Mouse (Mus musculus): ENCODE measurements at regions not wholly inside any gene's neighbourhood (a gene's known extent, or its start where the extent isn't known, plus 50 kb on each side); places are given as distances from the start of the nearest gene placed in this dataset.

- TF ChIP-seq EP300 (IDR thresholded peaks at IDR 0.05; ENCODE audit: low read depth) (no peak), CTCF (IDR thresholded peaks at IDR 0.05; ENCODE audit: low read depth) (no peak)
- no peak overlapping the region for H3K9ac ChIP-seq (replicated peaks)
- ATAC-seq (ENCODE audit: insufficient read depth) (no peak), DNase-seq (ENCODE audit: low read depth in 3 of 3, low spot score in 3 of 3) (no peak)
- H3K9me3 ChIP-seq (ENCODE audit: control insufficient read depth, low read length) = no peaks in the 10 kb centered on the region
- H3K36me3 ChIP-seq (replicated peaks; ENCODE audit: control insufficient read depth, insufficient read depth, low read depth) = no peaks in the 10 kb centered on the region
- no peak overlapping the region for H3K4me2 ChIP-seq (ENCODE audit: low read depth)
- H3K4me1 ChIP-seq (replicated peaks; ENCODE audit: control insufficient read depth in 2 of 2, insufficient read depth in 2 of 2, low read length in 1 of 2) = no peaks in the 10 kb centered on the region
- H3K4me3 ChIP-seq (ENCODE audit: insufficient read depth in 1 of 2, low read depth in 2 of 2, low read length in 2 of 2) = no peak overlapping the region
- H3K27me3 ChIP-seq (ENCODE audit: control insufficient read depth, insufficient read depth, low read length) = no peaks in the 10 kb centered on the region
- no peak overlapping the region for H3K27ac ChIP-seq
- 61% methylated on average over 6 of the region's 6 CpGs for whole genome bisulfite sequencing (ENCODE audit: insufficient replicate concordance)
Observed at GRCm38 (mm10) chr2:166485361-166485760, 228.3 kb downstream of the Prex1 start.

GRCm38 (mm10) chr2:166483617-166484319, 229.9 kb downstream of the Prex1 start:
- 52% methylated on average over 6 of the region's 6 CpGs for WGBS (ENCODE audit: insufficient replicate concordance)
- Histone ChIP-seq H3K9ac (replicated peaks) (no peak overlapping the region), H3K4me2 (ENCODE audit: low read depth) (no peak overlapping the region), H3K27ac (no peak overlapping the region), H3K9me3 (ENCODE audit: control insufficient read depth, low read length) (no peaks in the 10 kb centered on the region), H3K27me3 (ENCODE audit: control insufficient read depth, insufficient read depth, low read length) (no peaks in the 10 kb centered on the region), H3K4me1 (replicated peaks; ENCODE audit: control insufficient read depth in 2 of 2, insufficient read depth in 2 of 2, low read length in 1 of 2) (no peaks in the 10 kb centered on the region), H3K36me3 (replicated peaks; ENCODE audit: control insufficient read depth, insufficient read depth, low read depth) (no peaks in the 10 kb centered on the region), H3K4me3 (ENCODE audit: insufficient read depth in 1 of 2, low read depth in 2 of 2, low read length in 2 of 2) (no peak overlapping the region)
- ATAC-seq (ENCODE audit: insufficient read depth) (no peak), DNase-seq (ENCODE audit: low read depth in 3 of 3, low spot score in 3 of 3) (no peak)
- TF ChIP-seq EP300 (IDR thresholded peaks at IDR 0.05; ENCODE audit: low read depth) (no peak), CTCF (IDR thresholded peaks at IDR 0.05; ENCODE audit: low read depth) (peak; percentile 26)

- Histone ChIP-seq H3K9ac (replicated peaks) (no peak overlapping the region), H3K4me1 (replicated peaks; ENCODE audit: control insufficient read depth in 2 of 2, insufficient read depth in 2 of 2, low read length in 1 of 2) (no peaks in the 10 kb centered on the region), H3K9me3 (ENCODE audit: control insufficient read depth, low read length) (no peaks in the 10 kb centered on the region), H3K36me3 (replicated peaks; ENCODE audit: control insufficient read depth, insufficient read depth, low read depth) (no peaks in the 10 kb centered on the region), H3K27me3 (ENCODE audit: control insufficient read depth, insufficient read depth, low read length) (no peaks in the 10 kb centered on the region), H3K4me2 (ENCODE audit: low read depth) (no peak overlapping the region), H3K27ac (no peak overlapping the region), H3K4me3 (ENCODE audit: insufficient read depth in 1 of 2, low read depth in 2 of 2, low read length in 2 of 2) (no peak overlapping the region)
- WGBS (ENCODE audit: insufficient replicate concordance) = 54% methylated on average over 14 of the region's 14 CpGs
- ATAC-seq (ENCODE audit: insufficient read depth) = no peak
- no peak for DNase-seq (ENCODE audit: low read depth in 3 of 3, low spot score in 3 of 3)
- no peak for TF ChIP-seq EP300 (IDR thresholded peaks at IDR 0.05; ENCODE audit: low read depth)
- no peak for TF ChIP-seq CTCF (IDR thresholded peaks at IDR 0.05; ENCODE audit: low read depth)
Observed at GRCm38 (mm10) chr2:166482720-166483616, 230.7 kb downstream of the Prex1 start.

GRCm38 (mm10) chr2:166481774-166482173, 231.9 kb downstream of the Prex1 start:
- Histone ChIP-seq H3K9ac (replicated peaks) (no peak overlapping the region), H3K4me3 (ENCODE audit: insufficient read depth in 1 of 2, low read depth in 2 of 2, low read length in 2 of 2) (no peak overlapping the region), H3K36me3 (replicated peaks; ENCODE audit: control insufficient read depth, insufficient read depth, low read depth) (no peaks in the 10 kb centered on the region), H3K27ac (no peak overlapping the region), H3K4me2 (ENCODE audit: low read depth) (no peak overlapping the region), H3K4me1 (replicated peaks; ENCODE audit: control insufficient read depth in 2 of 2, insufficient read depth in 2 of 2, low read length in 1 of 2) (no peaks in the 10 kb centered on the region), H3K27me3 (ENCODE audit: control insufficient read depth, insufficient read depth, low read length) (no peaks in the 10 kb centered on the region), H3K9me3 (ENCODE audit: control insufficient read depth, low read length) (no peaks in the 10 kb centered on the region)
- no peak for DNase-seq (ENCODE audit: low read depth in 3 of 3, low spot score in 3 of 3)
- TF ChIP-seq EP300 (IDR thresholded peaks at IDR 0.05; ENCODE audit: low read depth) = no peak
- no peak for TF ChIP-seq CTCF (IDR thresholded peaks at IDR 0.05; ENCODE audit: low read depth)
- WGBS (ENCODE audit: insufficient replicate concordance) = 53% methylated on average over 7 of the region's 7 CpGs
- no peak for ATAC-seq (ENCODE audit: insufficient read depth)

- WGBS (ENCODE audit: insufficient replicate concordance) = 69% methylated on average over 6 of the region's 6 CpGs
- no peak for ATAC-seq (ENCODE audit: insufficient read depth)
- H3K9ac ChIP-seq (replicated peaks) = no peak overlapping the region
- no peaks in the 10 kb centered on the region for H3K9me3 ChIP-seq (ENCODE audit: control insufficient read depth, low read length)
- no peaks in the 10 kb centered on the region for H3K36me3 ChIP-seq (replicated peaks; ENCODE audit: control insufficient read depth, insufficient read depth, low read depth)
- no peak overlapping the region for H3K4me2 ChIP-seq (ENCODE audit: low read depth)
- no peak for TF ChIP-seq CTCF (IDR thresholded peaks at IDR 0.05; ENCODE audit: low read depth)
- TF ChIP-seq EP300 (IDR thresholded peaks at IDR 0.05; ENCODE audit: low read depth) = no peak
- no peaks in the 10 kb centered on the region for H3K4me1 ChIP-seq (replicated peaks; ENCODE audit: control insufficient read depth in 2 of 2, insufficient read depth in 2 of 2, low read length in 1 of 2)
- no peak for DNase-seq (ENCODE audit: low read depth in 3 of 3, low spot score in 3 of 3)
- no peaks in the 10 kb centered on the region for H3K27me3 ChIP-seq (ENCODE audit: control insufficient read depth, insufficient read depth, low read length)
- no peak overlapping the region for H3K27ac ChIP-seq
- H3K4me3 ChIP-seq (ENCODE audit: insufficient read depth in 1 of 2, low read depth in 2 of 2, low read length in 2 of 2) = no peak overlapping the region
Observed at GRCm38 (mm10) chr2:166481362-166481761, 232.3 kb downstream of the Prex1 start.
